Mouse (Mus musculus): ENCODE measurements at regions not wholly inside any gene's neighbourhood (a gene's known extent, or its start where the extent isn't known, plus 50 kb on each side); places are given as distances from the start of the nearest gene placed in this dataset.
A peak's percentile ranks its signal among the peaks of the same experiment; 100 is the strongest.

- H3K36me3 ChIP-seq (ENCODE audit: control insufficient read depth, insufficient read depth, low read length): no peaks in the 10 kb centered on the region
- WGBS: 83% methylated on average over 9 of the region's 9 CpGs
- TF ChIP-seq EP300 (optimal IDR thresholded peaks at IDR 0.05) (no peak), CTCF (IDR thresholded peaks at IDR 0.05; ENCODE audit: low read depth) (no peak)
Measured at GRCm38 (mm10) chr15:16556338-16556737, 172.2 kb upstream of the Cdh9 start.

GRCm38 (mm10) chr15:16566155-16566732, 162.3 kb upstream of the Cdh9 start:
- TF ChIP-seq CTCF (IDR thresholded peaks at IDR 0.05; ENCODE audit: low read depth) (no peak), EP300 (optimal IDR thresholded peaks at IDR 0.05) (no peak)
- H3K4me1 ChIP-seq (replicated peaks; ENCODE audit: control insufficient read depth, insufficient read depth): no peaks in the 10 kb centered on the region
- H3K9me3 ChIP-seq (ENCODE audit: control insufficient read depth, low read length): no peaks in the 10 kb centered on the region
- no peak overlapping the region for H3K9ac ChIP-seq (ENCODE audit: low read length)
- no peak overlapping the region for H3K4me2 ChIP-seq (replicated peaks; ENCODE audit: low read depth)
- no peaks in the 10 kb centered on the region for H3K36me3 ChIP-seq (ENCODE audit: control insufficient read depth, insufficient read depth, low read length)
- no peak for DNase-seq (ENCODE audit: low spot score)
- H3K27me3 ChIP-seq (ENCODE audit: control insufficient read depth, insufficient read depth, low read length): no peaks in the 10 kb centered on the region
- WGBS: 42% methylated on average over 4 of the region's 4 CpGs
- no peak overlapping the region for H3K27ac ChIP-seq (replicated peaks)
- H3K4me3 ChIP-seq (ENCODE audit: low read depth, low read length): no peak overlapping the region
- peak; percentile 94 for ATAC-seq (ENCODE audit: low FRiP score, low TSS enrichment)

More at GRCm38 (mm10) chr15:16556338-16556737, 172.2 kb upstream of the Cdh9 start:
- Histone ChIP-seq H3K4me3 (ENCODE audit: low read depth, low read length) (no peak overlapping the region), H3K27ac (replicated peaks) (no peak overlapping the region), H3K27me3 (ENCODE audit: control insufficient read depth, insufficient read depth, low read length) (no peaks in the 10 kb centered on the region), H3K9ac (ENCODE audit: low read length) (no peak overlapping the region), H3K4me2 (replicated peaks; ENCODE audit: low read depth) (no peak overlapping the region), H3K4me1 (replicated peaks; ENCODE audit: control insufficient read depth, insufficient read depth) (no peaks in the 10 kb centered on the region), H3K9me3 (ENCODE audit: control insufficient read depth, low read length) (no peaks in the 10 kb centered on the region)
- DNase-seq (ENCODE audit: low spot score) (no peak), ATAC-seq (ENCODE audit: low FRiP score, low TSS enrichment) (no peak)

DNA sequence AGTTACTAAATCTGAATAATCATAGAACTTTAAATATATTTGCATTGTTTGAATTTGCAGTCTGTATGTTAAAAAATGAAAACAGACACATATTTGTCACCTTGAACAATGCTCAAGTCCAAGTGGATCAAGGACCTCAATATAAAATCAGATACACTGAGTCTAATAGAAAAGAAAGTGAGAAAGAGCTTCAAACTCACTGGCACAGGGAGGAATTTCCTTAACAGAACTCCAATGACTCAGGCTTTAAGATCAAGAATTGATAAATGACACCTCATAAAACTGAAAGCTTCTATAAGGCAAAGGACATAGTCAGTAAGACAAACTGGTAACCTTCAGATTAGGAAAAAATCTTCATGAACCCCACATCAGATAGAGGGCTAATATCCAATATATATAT, 161.8 kb upstream of the Cdh9 start:
- Histone ChIP-seq H3K27me3 (ENCODE audit: control insufficient read depth, insufficient read depth, low read length) (no peaks in the 10 kb centered on the region), H3K27ac (replicated peaks) (no peak overlapping the region), H3K4me3 (ENCODE audit: low read depth, low read length) (no peak overlapping the region), H3K36me3 (ENCODE audit: control insufficient read depth, insufficient read depth, low read length) (no peaks in the 10 kb centered on the region), H3K4me1 (replicated peaks; ENCODE audit: control insufficient read depth, insufficient read depth) (no peaks in the 10 kb centered on the region), H3K9ac (ENCODE audit: low read length) (no peak overlapping the region), H3K4me2 (replicated peaks; ENCODE audit: low read depth) (no peak overlapping the region), H3K9me3 (ENCODE audit: control insufficient read depth, low read length) (no peaks in the 10 kb centered on the region)
- TF ChIP-seq CTCF (IDR thresholded peaks at IDR 0.05; ENCODE audit: low read depth) (no peak), EP300 (optimal IDR thresholded peaks at IDR 0.05) (no peak)
- no peak for ATAC-seq (ENCODE audit: low FRiP score, low TSS enrichment)
- DNase-seq (ENCODE audit: low spot score): no peak

DNA sequence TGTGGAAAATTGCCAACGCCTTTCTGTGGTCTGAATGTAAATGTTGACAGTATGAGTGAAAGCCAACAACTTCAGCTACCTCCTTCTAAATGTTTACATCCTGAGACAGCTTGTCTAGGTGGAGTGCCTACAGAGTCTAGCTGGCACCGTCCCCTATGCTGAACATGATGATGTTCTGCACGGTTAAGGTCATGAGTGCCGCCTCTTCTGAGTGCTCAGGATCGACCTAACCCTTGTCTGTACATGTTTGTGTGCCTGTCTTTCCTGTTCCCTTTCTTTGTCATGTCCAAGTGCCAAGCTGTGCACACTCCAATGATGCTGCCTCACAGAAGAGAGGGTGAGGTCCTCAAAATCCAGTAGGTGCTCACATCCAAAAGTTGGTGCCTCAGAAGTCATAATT, 111.7 kb upstream of the Cdh9 start:
- Histone ChIP-seq H3K4me3 (ENCODE audit: low read depth, low read length) (no peak overlapping the region), H3K9ac (ENCODE audit: low read length) (no peak overlapping the region), H3K36me3 (ENCODE audit: control insufficient read depth, insufficient read depth, low read length) (no peaks in the 10 kb centered on the region), H3K27ac (replicated peaks) (no peak overlapping the region), H3K4me2 (replicated peaks; ENCODE audit: low read depth) (no peak overlapping the region), H3K9me3 (ENCODE audit: control insufficient read depth, low read length) (no peaks in the 10 kb centered on the region), H3K27me3 (ENCODE audit: control insufficient read depth, insufficient read depth, low read length) (no peaks in the 10 kb centered on the region), H3K4me1 (replicated peaks; ENCODE audit: control insufficient read depth, insufficient read depth) (no peaks in the 10 kb centered on the region)
- TF ChIP-seq EP300 (optimal IDR thresholded peaks at IDR 0.05) (no peak), CTCF (IDR thresholded peaks at IDR 0.05; ENCODE audit: low read depth) (no peak)
- no peak for DNase-seq (ENCODE audit: low spot score)
- peak; percentile 86 for ATAC-seq (ENCODE audit: low FRiP score, low TSS enrichment)
- 51% methylated on average over 5 of the region's 5 CpGs for WGBS

DNA sequence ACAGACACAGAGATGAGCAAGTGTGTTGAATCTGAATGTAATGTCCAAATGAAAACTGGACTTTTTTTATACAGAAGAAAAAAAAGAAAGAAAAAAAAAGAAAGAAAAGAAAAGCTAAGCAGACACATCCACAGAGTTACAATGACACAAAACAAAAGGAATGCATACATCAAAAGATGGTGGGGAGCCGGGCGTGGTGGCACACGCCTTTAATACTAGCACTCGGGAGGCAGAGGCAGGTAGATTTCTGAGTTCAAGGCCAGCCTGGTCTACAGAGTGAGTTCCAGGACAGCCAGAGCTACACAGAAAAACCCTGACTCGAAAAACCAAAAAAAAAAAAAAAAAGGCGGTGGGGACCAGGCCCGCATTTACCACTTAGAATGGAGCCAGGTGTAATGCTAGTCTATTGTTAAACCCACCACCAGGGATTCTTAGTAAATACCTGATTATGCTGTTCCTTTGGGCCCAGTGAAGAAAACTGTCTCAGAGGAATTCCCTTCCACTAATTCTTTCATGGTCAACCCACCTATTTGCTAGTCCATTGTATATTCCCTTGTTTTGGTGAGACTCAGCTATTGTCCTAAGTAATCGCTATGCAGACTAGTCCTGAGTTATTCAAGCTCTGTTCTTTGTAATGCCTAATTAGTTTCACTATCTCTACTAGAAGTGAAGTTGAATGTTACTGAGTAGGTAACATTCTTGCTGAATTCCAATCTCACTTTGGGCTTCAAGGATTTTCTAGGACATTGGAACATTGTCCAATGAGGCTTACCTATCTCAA, 99.0 kb upstream of the Cdh9 start:
- Histone ChIP-seq H3K4me2 (replicated peaks; ENCODE audit: low read depth) (no peak overlapping the region), H3K36me3 (ENCODE audit: control insufficient read depth, insufficient read depth, low read length) (no peaks in the 10 kb centered on the region), H3K27ac (replicated peaks) (no peak overlapping the region), H3K4me3 (ENCODE audit: low read depth, low read length) (no peak overlapping the region), H3K9me3 (ENCODE audit: control insufficient read depth, low read length) (no peaks in the 10 kb centered on the region), H3K4me1 (replicated peaks; ENCODE audit: control insufficient read depth, insufficient read depth) (no peaks in the 10 kb centered on the region), H3K9ac (ENCODE audit: low read length) (no peak overlapping the region), H3K27me3 (ENCODE audit: control insufficient read depth, insufficient read depth, low read length) (no peaks in the 10 kb centered on the region)
- 84% methylated on average over 8 of the region's 8 CpGs for WGBS
- ATAC-seq (ENCODE audit: low FRiP score, low TSS enrichment) (no peak), DNase-seq (ENCODE audit: low spot score) (no peak)
- TF ChIP-seq EP300 (optimal IDR thresholded peaks at IDR 0.05) (no peak), CTCF (IDR thresholded peaks at IDR 0.05; ENCODE audit: low read depth) (no peak)

GRCm38 (mm10) chr15:16639631-16640030, 88.9 kb upstream of the Cdh9 start:
- 40% methylated on average over 3 of the region's 3 CpGs for WGBS
- no peak for ATAC-seq (ENCODE audit: low FRiP score, low TSS enrichment)
- no peak overlapping the region for H3K4me3 ChIP-seq (ENCODE audit: low read depth, low read length)
- H3K9ac ChIP-seq (ENCODE audit: low read length): no peak overlapping the region
- no peak overlapping the region for H3K4me2 ChIP-seq (replicated peaks; ENCODE audit: low read depth)
- no peaks in the 10 kb centered on the region for H3K9me3 ChIP-seq (ENCODE audit: control insufficient read depth, low read length)
- H3K27me3 ChIP-seq (ENCODE audit: control insufficient read depth, insufficient read depth, low read length): no peaks in the 10 kb centered on the region
- H3K27ac ChIP-seq (replicated peaks): no peak overlapping the region
- H3K4me1 ChIP-seq (replicated peaks; ENCODE audit: control insufficient read depth, insufficient read depth): no peaks in the 10 kb centered on the region
- H3K36me3 ChIP-seq (ENCODE audit: control insufficient read depth, insufficient read depth, low read length): no peaks in the 10 kb centered on the region
- DNase-seq (ENCODE audit: low spot score): no peak
- no peak for TF ChIP-seq EP300 (optimal IDR thresholded peaks at IDR 0.05)
- TF ChIP-seq CTCF (IDR thresholded peaks at IDR 0.05; ENCODE audit: low read depth): no peak
